Mouse (Mus musculus) brain, embryonic 14.5 days (tissue): ENCODE data around the gene Gm8356. TPM values are rescaled to one million over a fixed set of nuclear protein-coding genes. Genes with fewer than 3 reads are reported as not detected.
"Not testable (repeated sequence)": the region's sequence is repeated elsewhere in the genome, so short reads cannot be mapped to it uniquely, and the experiment has no call there.

Experiments used
- DNase-seq: peaks from one replicate; pipeline ENCODE4 v3.0.0-alpha.2; 2011; ENCODE audit warnings: low read depth
- polyA plus RNA-seq: library from polyadenylated mRNA; depleted of rRNA; stranded (reverse); fragments of >200 nt; gene quantifications from 2 replicates; pipeline ENCODE4 v1.2.3, GENCODE M21; 2012; rRNA removed

Gene Gm8356
- polyA plus RNA-seq, result not detected in 2 replicates

- DNase-seq, result not testable (repeated sequence)
Measured at GRCm38 (mm10) chr14:6537190-6537589, at the start of gene Gm8356. Gm8356 (minus strand) TSS chr14:6537290.

- DNase-seq, result not testable (repeated sequence)
Measured at GRCm38 (mm10) chr14:6486331-6486730, 50.8 kb downstream of the Gm8356 start.

- not testable (repeated sequence) for DNase-seq
Measured at GRCm38 (mm10) chr14:6485541-6485940, 51.5 kb downstream of the Gm8356 start.

- not testable (repeated sequence) for DNase-seq
Measured at GRCm38 (mm10) chr14:6482126-6482525, 55.0 kb downstream of the Gm8356 start.

Other genes starting within 250 kb of the Gm8356 start
- 0.36 TPM in 1 of 2 replicates, not detected in the other for gene Gm21103, start 232.4 kb downstream of the Gm8356 start, polyA plus RNA-seq
- gene Gm3618, start 193.6 kb downstream of the Gm8356 start, polyA plus RNA-seq, result not detected in 2 replicates
- gene Gm16440, start 147.0 kb downstream of the Gm8356 start, polyA plus RNA-seq, result not detected in 2 replicates
- gene Gm3591, start 124.8 kb downstream of the Gm8356 start, polyA plus RNA-seq, result 5.3 and 6.8 TPM in 2 replicates
- not detected in 2 replicates for gene Gm3594, start 92.7 kb downstream of the Gm8356 start, polyA plus RNA-seq
- 0.71 and 1.2 TPM in 2 replicates for gene Gm3629, start 53.3 kb upstream of the Gm8356 start, polyA plus RNA-seq
- gene Gm3460, start 85.1 kb upstream of the Gm8356 start, polyA plus RNA-seq, result 0.73 and 0.85 TPM in 2 replicates
- gene Gm10251, start 146.9 kb upstream of the Gm8356 start, polyA plus RNA-seq, result not detected in 2 replicates
- not detected in 2 replicates for gene Gm8050, start 183.0 kb upstream of the Gm8356 start, polyA plus RNA-seq
- 26.3 and 26.5 TPM in 2 replicates for gene Gm3636, start 205.0 kb upstream of the Gm8356 start, polyA plus RNA-seq
- gene Gm8362, start 237.1 kb upstream of the Gm8356 start, polyA plus RNA-seq, result 0.05 TPM in 1 of 2 replicates, not detected in the other